Mouse (Mus musculus): ENCODE results near the gene Fktn. TPM values are rescaled to one million over a fixed set of nuclear protein-coding genes. Genes with fewer than 3 reads are reported as not detected.

Fktn gene
- polyA plus RNA-seq, 1 experiment from 2014 or later, result 20.1 TPM

DNA sequence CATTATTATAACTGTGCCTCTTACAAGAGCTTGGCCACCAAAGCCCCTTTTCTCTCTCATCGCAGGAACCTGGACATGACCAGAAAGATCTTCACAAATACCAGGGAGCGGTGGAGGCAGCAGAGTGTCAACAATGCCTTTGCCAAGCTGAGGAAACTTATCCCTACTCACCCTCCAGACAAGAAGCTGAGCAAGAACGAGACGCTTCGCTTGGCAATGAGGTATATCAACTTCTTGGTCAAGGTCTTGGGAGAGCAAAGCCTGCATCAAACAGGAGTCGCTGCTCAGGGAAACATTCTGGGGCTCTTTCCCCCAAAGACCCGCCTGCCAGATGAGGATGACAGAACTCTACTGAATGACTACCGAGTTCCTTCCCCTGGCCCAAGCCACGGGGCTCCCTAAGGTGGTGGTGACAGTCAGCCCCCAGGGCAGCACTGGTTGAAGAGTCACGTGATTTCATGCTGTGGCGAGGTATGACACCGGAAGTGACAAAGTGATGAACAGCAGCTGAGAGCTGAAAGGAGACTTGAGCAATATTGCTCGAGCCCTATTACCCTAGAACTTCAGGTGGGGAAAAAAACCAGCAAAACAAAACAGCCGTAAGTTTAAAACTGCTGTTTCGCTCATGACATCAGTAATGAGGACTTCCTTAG is 72.1 kb downstream of the Fktn start:
- no peaks in the 10 kb centered on the region for H3K27me3 ChIP-seq (ENCODE audit: control insufficient read depth, insufficient read depth, low read length)
- no peak overlapping the region for H3K27ac ChIP-seq (replicated peaks; ENCODE audit: low read depth, low read length)
- no peaks in the 10 kb centered on the region for H3K36me3 ChIP-seq (ENCODE audit: control insufficient read depth, insufficient read depth, low read length)
- 79% methylated on average over 15 of the region's 15 CpGs for WGBS
- no peak; the same call in 1 of the 2 replicates for ATAC-seq (ENCODE audit: low FRiP score, low TSS enrichment)
- no peak overlapping the region for H3K4me3 ChIP-seq (replicated peaks; ENCODE audit: low read depth, low read length)
- no peak for DNase-seq
- H3K9ac ChIP-seq (replicated peaks; ENCODE audit: low read length), result no peak overlapping the region
- no peaks in the 10 kb centered on the region for H3K9me3 ChIP-seq (ENCODE audit: control insufficient read depth, low read length)
- H3K4me2 ChIP-seq (ENCODE audit: low read length), result peak overlapping the region; percentile 17; the same call in 1 of the 2 replicates
- 0 out of 2 replicates have a peak, but pooled peaks cover 9% of the 10 kb centered on the region for H3K4me1 ChIP-seq (ENCODE audit: control insufficient read depth, insufficient read depth, low read length)

GRCm38 (mm10) chr4:53786851-53787250 is 73.1 kb downstream of the Fktn start:
- Histone ChIP-seq H3K27me3 (ENCODE audit: control insufficient read depth, insufficient read depth, low read length) (no peaks in the 10 kb centered on the region), H3K27ac (replicated peaks; ENCODE audit: low read depth, low read length) (no peak overlapping the region), H3K9me3 (ENCODE audit: control insufficient read depth, low read length) (no peaks in the 10 kb centered on the region), H3K9ac (replicated peaks; ENCODE audit: low read length) (no peak overlapping the region), H3K4me1 (ENCODE audit: control insufficient read depth, insufficient read depth, low read length) (0 out of 2 replicates have a peak, but pooled peaks cover 9% of the 10 kb centered on the region), H3K4me3 (replicated peaks; ENCODE audit: low read depth, low read length) (no peak overlapping the region), H3K36me3 (ENCODE audit: control insufficient read depth, insufficient read depth, low read length) (no peaks in the 10 kb centered on the region), H3K4me2 (ENCODE audit: low read length) (0 out of 2 replicates have a peak overlapping the region, but pooled peaks have one; percentile 1)
- DNase-seq (no peak), ATAC-seq (ENCODE audit: low FRiP score, low TSS enrichment) (no peak)
- 68% methylated on average over 5 of the region's 5 CpGs for WGBS

GRCm38 (mm10) chr4:53789346-53789745 is 75.5 kb downstream of the Fktn start:
- H3K4me3 ChIP-seq (replicated peaks; ENCODE audit: low read depth, low read length), result no peak overlapping the region
- ATAC-seq (ENCODE audit: low FRiP score, low TSS enrichment), result no peak
- H3K27ac ChIP-seq (replicated peaks; ENCODE audit: low read depth, low read length), result no peak overlapping the region
- no peak overlapping the region for H3K9ac ChIP-seq (replicated peaks; ENCODE audit: low read length)
- no peak overlapping the region for H3K4me2 ChIP-seq (ENCODE audit: low read length)
- DNase-seq, result no peak
- H3K27me3 ChIP-seq (ENCODE audit: control insufficient read depth, insufficient read depth, low read length), result no peaks in the 10 kb centered on the region
- H3K4me1 ChIP-seq (ENCODE audit: control insufficient read depth, insufficient read depth, low read length), result 0 out of 2 replicates have a peak, but pooled peaks cover 9% of the 10 kb centered on the region
- H3K36me3 ChIP-seq (ENCODE audit: control insufficient read depth, insufficient read depth, low read length), result no peaks in the 10 kb centered on the region
- 7% methylated on average over 4 of the region's 4 CpGs for WGBS
- no peaks in the 10 kb centered on the region for H3K9me3 ChIP-seq (ENCODE audit: control insufficient read depth, low read length)

- H3K4me1 ChIP-seq (ENCODE audit: control insufficient read depth, insufficient read depth, low read length), result peaks cover 20% of the 10 kb centered on the region
- H3K4me3 ChIP-seq (replicated peaks; ENCODE audit: low read depth, low read length), result no peak overlapping the region
- WGBS, result 97% methylated on average over 5 of the region's 5 CpGs
- H3K4me2 ChIP-seq (ENCODE audit: low read length), result no peak overlapping the region
- no peaks in the 10 kb centered on the region for H3K27me3 ChIP-seq (ENCODE audit: control insufficient read depth, insufficient read depth, low read length)
- no peaks in the 10 kb centered on the region for H3K9me3 ChIP-seq (ENCODE audit: control insufficient read depth, low read length)
- ATAC-seq (ENCODE audit: low FRiP score, low TSS enrichment) (no peak), DNase-seq (no peak)
- H3K27ac ChIP-seq (replicated peaks; ENCODE audit: low read depth, low read length), result no peak overlapping the region
- H3K9ac ChIP-seq (replicated peaks; ENCODE audit: low read length), result no peak overlapping the region
- no peaks in the 10 kb centered on the region for H3K36me3 ChIP-seq (ENCODE audit: control insufficient read depth, insufficient read depth, low read length)
Measured at GRCm38 (mm10) chr4:53794257-53794966, 80.6 kb downstream of the Fktn start.

DNA sequence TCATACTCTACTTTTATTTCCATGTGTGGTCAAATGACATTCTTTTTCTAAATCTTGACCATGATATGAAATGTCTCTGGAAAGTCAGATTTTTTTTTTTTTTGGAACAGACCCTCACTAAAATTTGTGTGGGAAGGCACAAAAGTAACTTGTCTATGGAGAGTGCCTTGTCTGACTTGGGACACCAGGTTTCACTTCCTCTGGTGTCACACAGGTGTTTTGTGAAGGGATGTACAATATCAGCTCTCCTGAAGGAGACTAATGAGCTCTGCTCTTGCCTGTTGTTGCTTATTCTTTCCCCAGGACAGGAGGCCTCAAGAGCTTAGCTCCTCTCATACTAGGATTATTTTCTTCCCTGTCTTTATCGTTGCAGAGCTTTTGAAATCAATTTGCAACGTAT is 81.3 kb downstream of the Fktn start:
- no peaks in the 10 kb centered on the region for H3K9me3 ChIP-seq (ENCODE audit: control insufficient read depth, low read length)
- no peak overlapping the region for H3K4me2 ChIP-seq (ENCODE audit: low read length)
- no peak for DNase-seq
- H3K4me3 ChIP-seq (replicated peaks; ENCODE audit: low read depth, low read length), result no peak overlapping the region
- peaks cover 25% of the 10 kb centered on the region for H3K4me1 ChIP-seq (ENCODE audit: control insufficient read depth, insufficient read depth, low read length)
- no peaks in the 10 kb centered on the region for H3K36me3 ChIP-seq (ENCODE audit: control insufficient read depth, insufficient read depth, low read length)
- 7% methylated on average over 2 of the region's 2 CpGs for WGBS
- no peak overlapping the region for H3K9ac ChIP-seq (replicated peaks; ENCODE audit: low read length)
- no peak for ATAC-seq (ENCODE audit: low FRiP score, low TSS enrichment)
- peak overlapping the region; percentile 14; the same call in 1 of the 2 replicates for H3K27ac ChIP-seq (replicated peaks; ENCODE audit: low read depth, low read length)
- H3K27me3 ChIP-seq (ENCODE audit: control insufficient read depth, insufficient read depth, low read length), result no peaks in the 10 kb centered on the region

GRCm38 (mm10) chr4:53795706-53796105 is 81.9 kb downstream of the Fktn start:
- no peak overlapping the region for H3K9ac ChIP-seq (replicated peaks; ENCODE audit: low read length)
- ATAC-seq (ENCODE audit: low FRiP score, low TSS enrichment), result no peak

DNA sequence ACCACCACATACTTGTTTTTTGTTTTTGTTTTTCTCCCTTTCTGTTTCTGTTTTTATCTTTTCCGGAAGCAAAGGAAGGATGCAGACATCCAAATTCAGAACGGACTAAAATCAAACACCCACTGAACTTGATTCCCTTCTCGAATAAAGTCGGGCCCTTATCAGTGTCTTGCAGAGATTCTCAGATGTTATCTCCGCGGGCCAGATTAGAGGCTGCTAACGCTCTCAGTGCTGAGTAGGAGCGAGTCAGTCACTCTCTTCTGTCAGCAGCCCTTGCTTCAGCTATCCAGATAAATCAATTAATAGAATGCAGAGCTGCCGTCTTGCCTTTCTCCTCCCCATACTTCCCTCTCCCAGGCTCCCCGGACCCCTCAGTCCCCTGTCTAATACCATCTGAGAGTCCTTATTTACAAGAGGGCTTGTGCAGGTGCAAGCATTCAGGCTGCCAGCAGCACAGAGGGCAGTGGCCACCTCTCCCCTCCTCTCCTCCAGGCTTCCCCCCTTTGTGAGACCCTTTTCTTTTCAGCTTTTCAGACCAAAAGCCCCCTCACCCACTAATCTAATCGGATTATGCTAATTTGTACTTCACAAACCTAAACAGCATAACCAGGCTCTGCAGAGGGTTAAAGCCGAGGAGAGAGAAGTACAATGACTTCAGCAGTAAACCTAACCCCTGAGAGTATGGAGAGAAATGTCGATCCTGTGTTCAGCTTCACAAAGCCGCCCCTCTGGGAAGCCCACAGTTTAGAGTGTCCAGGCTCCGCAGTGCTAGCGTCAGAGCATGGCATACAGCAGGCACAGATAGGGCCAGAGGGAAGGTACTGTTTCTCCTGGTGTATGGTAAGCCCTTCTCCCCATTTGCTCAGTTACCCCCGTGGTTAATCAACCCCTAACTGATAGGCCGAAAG is 83.3 kb downstream of the Fktn start:
- Histone ChIP-seq H3K4me1 (ENCODE audit: control insufficient read depth, insufficient read depth, low read length) (peaks cover 25% of the 10 kb centered on the region), H3K4me3 (replicated peaks; ENCODE audit: low read depth, low read length) (no peak overlapping the region), H3K27ac (replicated peaks; ENCODE audit: low read depth, low read length) (peak overlapping the region; percentile 77), H3K4me2 (ENCODE audit: low read length) (peak overlapping the region; percentile 42), H3K27me3 (ENCODE audit: control insufficient read depth, insufficient read depth, low read length) (no peaks in the 10 kb centered on the region), H3K9me3 (ENCODE audit: control insufficient read depth, low read length) (no peaks in the 10 kb centered on the region), H3K36me3 (ENCODE audit: control insufficient read depth, insufficient read depth, low read length) (no peaks in the 10 kb centered on the region), H3K9ac (replicated peaks; ENCODE audit: low read length) (no peak overlapping the region)
- WGBS, result 3% methylated on average over 18 of the region's 18 CpGs
- DNase-seq (peak; percentile 79), ATAC-seq (ENCODE audit: low FRiP score, low TSS enrichment) (peak; percentile 92)

More at GRCm38 (mm10) chr4:53795706-53796105, 81.9 kb downstream of the Fktn start:
- Histone ChIP-seq H3K36me3 (ENCODE audit: control insufficient read depth, insufficient read depth, low read length) (no peaks in the 10 kb centered on the region), H3K27ac (replicated peaks; ENCODE audit: low read depth, low read length) (peak overlapping the region; percentile 77; the same call in 1 of the 2 replicates), H3K9me3 (ENCODE audit: control insufficient read depth, low read length) (no peaks in the 10 kb centered on the region), H3K4me2 (ENCODE audit: low read length) (no peak overlapping the region), H3K4me3 (replicated peaks; ENCODE audit: low read depth, low read length) (no peak overlapping the region), H3K4me1 (ENCODE audit: control insufficient read depth, insufficient read depth, low read length) (peaks cover 25% of the 10 kb centered on the region), H3K27me3 (ENCODE audit: control insufficient read depth, insufficient read depth, low read length) (no peaks in the 10 kb centered on the region)
- no peak for DNase-seq
- WGBS, result 84% methylated on average over 2 of the region's 2 CpGs

DNA sequence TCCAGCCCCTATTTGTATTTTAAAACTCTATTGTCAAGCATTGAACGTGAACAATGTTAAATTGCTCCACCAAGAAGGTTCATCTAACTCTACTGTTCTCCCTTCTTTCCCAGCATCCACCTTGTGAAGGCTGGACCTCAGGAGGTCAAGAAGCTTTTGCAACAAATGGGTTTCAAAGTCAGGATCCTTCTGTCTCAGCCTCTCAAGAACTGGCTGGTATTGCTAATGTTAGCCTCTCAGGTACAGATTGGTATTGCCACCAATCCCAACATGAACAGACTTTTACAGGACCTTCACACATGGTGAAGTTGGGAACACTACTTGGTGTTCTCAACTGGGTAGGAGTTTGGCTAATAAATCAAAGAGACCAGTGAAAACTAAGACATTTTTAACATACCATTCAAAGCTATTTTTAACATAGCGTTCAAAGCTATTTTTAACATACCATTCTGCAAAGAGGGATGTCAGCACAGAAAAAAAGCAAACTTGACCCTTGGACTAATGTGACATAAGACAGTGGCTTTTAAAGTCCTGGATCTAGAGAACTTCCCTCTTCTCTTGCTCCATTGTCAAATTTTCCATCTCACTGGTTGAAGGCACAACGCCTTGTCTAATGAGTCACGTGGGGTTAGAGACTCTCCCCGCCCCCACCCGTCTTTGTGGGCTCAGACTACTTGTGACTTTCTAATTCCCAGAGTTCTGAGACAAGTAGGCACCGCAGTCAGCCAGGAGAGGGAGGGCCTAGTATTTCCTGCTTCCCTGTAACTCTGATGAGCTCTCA is 85.3 kb downstream of the Fktn start:
- Histone ChIP-seq H3K9me3 (ENCODE audit: control insufficient read depth, low read length) (no peaks in the 10 kb centered on the region), H3K4me3 (replicated peaks; ENCODE audit: low read depth, low read length) (no peak overlapping the region), H3K27ac (replicated peaks; ENCODE audit: low read depth, low read length) (no peak overlapping the region), H3K4me2 (ENCODE audit: low read length) (no peak overlapping the region), H3K36me3 (ENCODE audit: control insufficient read depth, insufficient read depth, low read length) (no peaks in the 10 kb centered on the region), H3K9ac (replicated peaks; ENCODE audit: low read length) (no peak overlapping the region), H3K27me3 (ENCODE audit: control insufficient read depth, insufficient read depth, low read length) (no peaks in the 10 kb centered on the region), H3K4me1 (ENCODE audit: control insufficient read depth, insufficient read depth, low read length) (peaks cover 25% of the 10 kb centered on the region)
- DNase-seq, result no peak
- 38% methylated on average over 7 of the region's 7 CpGs for WGBS
- no peak for ATAC-seq (ENCODE audit: low FRiP score, low TSS enrichment)

All from midbrain, embryonic 14.5 days (tissue).